Mouse (Mus musculus) adrenal gland, adult 2 months (tissue): ENCODE results near the gene Bcan. TPM values are rescaled to one million over a fixed set of nuclear protein-coding genes. Genes with fewer than 3 reads are reported as not detected.

Source experiments
- DNase-seq: peaks from one replicate; pipeline ENCODE4 v3.0.0; 2021
- long read RNA-seq: library from polyadenylated mRNA; stranded (forward); transcript quantifications from one replicate; pipeline ENCODE4 v2.0.0, GENCODE M21; 2021
- polyA plus RNA-seq: library from polyadenylated mRNA; depleted of rRNA; stranded (reverse); fragments of >200 nt; gene quantifications from 2 replicates; pipeline ENCODE4 v1.2.3, GENCODE M21; 2012; rRNA removed
- total RNA-seq, 2 experiments: library from RNA; stranded (reverse); gene quantifications; 2 replicates each; pipeline ENCODE4 v1.2.3; 2021

Bcan gene
- total RNA-seq (10 to 100 TPM; 52.6 to 54.9 TPM), polyA plus RNA-seq (127 and 132 TPM in 2 replicates)
- long read RNA-seq, transcript Bcan-201 (14 exons, 3,141 nt), result major isoform, 22 of 51 reads
- long read RNA-seq, partial matches to known transcripts, result 19 of 51 reads
- long read RNA-seq, other reads (novel, unspliced or antisense), result 10 of 51 reads

DNA sequence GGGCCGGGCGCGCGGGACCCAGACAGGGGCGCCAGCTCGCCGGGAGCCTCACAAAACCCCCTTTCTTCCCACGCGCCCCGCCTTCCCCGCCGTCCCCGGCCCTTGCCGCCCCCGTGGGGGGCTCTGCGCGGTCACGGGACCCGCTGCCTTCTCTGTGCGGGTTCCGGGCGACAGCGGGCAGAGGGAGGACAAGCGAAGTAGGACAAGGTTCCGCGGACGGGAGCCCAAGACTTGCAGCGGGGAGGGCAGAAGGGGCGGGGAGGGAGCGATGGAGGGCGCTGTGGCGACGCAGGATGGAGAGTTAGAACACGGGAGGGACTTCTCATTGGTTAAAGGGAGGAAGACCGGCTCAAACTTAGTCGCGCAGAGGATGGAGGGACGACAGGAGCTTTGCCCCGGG lies at the start of gene Bcan:
Gene Bcan (minus strand): TSS at position 50 of the 400 bp plus-strand sequence.
- peak; percentile 79 for DNase-seq

DNA sequence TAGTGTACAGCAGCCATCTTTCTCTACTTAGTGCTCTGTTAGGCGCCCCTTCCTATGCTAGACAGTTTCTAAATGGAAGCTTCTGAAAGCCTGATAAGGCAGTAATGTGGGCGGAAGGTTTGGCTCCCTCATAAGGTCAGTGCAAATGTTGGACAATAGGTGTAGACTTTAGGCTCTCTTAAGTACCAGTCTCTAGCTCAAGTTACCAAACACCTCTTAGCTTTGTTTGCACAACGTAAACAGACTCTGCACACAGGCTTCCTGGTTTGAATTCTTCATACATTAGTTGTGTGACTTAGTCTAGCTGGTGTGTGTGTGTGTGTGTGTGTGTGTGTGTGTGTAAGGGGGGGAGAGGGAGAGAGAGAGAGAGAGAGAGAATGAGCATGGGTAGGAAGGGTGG lies 49.5 kb upstream of the Bcan start:
- no peak for DNase-seq

DNA sequence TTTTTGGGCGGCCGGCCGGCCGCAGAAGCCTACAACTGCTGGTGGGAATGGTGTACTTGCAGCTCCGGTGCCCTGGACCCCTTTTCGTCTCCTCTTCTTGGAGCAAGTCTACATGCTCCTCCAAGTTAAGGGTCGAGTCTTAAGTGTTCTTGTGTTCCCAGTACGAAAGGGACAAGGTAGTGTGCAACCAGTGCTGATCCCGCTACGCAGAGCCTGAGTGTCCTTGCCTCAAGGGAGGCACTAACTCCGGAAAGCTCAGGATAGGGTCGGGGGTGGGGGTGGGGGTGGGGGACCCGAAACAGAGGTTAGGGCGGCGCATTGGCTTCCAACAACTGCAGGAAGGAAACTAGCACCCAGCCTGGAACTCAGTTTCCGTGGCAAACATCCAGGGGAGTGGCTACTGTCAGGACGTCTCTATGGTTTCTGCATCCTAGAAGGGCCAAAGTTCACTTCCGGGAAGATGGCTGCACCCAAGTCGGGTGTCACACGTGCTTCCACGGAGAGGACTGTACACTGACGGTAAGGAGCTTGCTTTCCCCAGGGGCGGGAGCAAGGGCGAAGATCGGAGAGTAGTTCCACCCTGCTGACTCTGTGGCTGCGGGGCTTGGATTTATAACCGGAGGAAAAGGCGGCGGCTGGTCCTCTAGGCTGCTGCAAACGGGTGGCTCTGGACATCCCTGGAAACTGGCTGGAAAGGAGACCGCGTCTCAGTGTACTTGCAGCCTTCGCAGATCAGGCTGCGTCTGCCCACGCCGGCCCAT lies 42.8 kb upstream of the Bcan start, which contains the start of gene Gpatch4:
Gene Gpatch4 (plus strand): TSS at position 448 of the 761 bp plus-strand sequence.
- peak; percentile 91 for DNase-seq

DNA sequence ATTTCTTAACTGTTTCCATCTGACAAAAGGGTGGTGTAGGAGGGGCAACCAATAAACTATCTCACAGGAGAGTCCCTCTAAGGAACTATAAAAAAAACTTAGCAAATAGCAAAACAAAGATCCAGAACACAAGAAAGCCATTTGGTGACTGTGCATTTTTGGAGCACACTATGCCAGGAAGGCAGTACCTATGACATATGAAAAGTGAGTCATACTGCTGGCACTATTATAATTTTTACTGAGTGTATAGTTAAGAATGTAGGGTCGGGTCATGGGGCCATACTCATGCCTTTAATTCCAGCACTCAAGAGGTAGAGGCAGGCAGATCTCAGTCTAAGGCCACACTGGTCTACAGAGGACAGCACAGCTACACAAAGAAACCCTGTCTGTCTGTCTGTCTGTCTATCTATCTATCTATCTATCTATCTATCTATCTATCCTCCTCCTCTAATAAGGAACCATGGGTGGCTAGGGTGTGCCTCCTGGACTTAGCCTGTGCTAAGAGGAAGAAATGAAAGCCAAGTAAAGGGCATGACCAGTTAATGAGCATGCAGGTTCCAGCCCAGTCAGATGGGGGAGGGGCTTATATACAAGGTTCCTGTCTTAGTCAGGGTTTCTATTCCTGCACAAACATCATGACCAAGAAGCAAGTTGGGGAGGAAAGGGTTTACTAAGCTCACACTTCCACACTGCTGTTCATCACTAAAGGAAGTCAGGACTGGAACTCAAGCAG lies 35.7 kb upstream of the Bcan start:
- DNase-seq, result no peak

DNA sequence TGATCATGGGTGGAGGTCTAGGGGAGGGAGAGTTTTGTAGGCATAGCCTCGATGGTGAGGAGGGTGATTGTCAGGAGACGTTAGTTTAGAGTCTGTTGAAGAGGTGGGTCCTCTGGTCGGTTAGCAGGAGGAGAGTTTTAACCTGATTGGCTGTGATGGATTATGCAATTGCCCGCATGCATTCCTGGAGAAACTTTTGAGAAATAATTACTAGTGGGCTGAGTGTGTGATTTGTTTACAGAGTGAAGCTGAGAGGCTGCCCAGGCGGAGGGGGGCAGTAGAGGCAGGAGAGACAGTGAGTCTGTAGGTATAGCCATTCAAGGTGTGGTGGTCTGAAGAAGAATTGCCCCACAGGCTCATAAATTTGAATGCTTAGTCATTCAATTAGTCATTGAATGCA lies 33.5 kb upstream of the Bcan start:
- no peak for DNase-seq

DNA sequence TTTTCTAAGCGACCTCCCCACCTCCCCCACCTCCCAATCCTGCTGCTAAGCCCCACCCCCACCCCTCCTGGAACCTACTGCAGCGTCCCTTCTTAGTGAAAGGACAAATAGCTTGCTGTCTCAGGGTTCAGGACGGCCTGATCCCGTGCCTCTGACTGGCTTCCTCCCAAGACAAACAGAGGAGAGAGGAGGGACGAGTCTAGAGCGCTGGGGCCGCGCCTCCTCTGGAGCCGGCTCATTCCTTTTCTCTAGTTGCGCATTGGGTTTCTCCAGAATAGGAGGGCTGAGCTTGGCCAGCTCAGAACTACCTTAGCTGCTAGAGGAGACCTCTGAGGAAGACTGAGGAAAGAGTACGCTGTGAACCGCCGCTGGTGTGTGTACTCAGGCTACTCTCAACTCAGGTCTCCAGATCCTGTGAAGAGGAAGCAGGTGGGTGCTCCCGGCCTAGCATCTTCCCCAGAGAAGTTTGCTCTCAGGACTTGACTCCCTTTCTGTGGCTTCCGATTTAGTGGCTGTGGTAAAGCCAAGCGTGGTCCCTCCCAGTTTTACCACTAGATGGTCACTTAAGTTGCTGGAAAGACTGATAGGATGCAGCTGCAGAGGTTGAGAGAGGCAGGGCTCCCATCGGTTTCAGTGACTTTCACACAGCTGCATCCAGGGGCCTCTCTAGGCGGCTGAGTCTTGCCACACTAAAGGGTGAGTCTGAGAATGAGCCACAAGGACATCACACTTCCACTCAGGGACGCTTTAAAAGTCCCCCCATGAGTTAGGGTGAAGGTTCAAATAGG lies 30.8 kb upstream of the Bcan start:
- peak; percentile 67 for DNase-seq

DNA sequence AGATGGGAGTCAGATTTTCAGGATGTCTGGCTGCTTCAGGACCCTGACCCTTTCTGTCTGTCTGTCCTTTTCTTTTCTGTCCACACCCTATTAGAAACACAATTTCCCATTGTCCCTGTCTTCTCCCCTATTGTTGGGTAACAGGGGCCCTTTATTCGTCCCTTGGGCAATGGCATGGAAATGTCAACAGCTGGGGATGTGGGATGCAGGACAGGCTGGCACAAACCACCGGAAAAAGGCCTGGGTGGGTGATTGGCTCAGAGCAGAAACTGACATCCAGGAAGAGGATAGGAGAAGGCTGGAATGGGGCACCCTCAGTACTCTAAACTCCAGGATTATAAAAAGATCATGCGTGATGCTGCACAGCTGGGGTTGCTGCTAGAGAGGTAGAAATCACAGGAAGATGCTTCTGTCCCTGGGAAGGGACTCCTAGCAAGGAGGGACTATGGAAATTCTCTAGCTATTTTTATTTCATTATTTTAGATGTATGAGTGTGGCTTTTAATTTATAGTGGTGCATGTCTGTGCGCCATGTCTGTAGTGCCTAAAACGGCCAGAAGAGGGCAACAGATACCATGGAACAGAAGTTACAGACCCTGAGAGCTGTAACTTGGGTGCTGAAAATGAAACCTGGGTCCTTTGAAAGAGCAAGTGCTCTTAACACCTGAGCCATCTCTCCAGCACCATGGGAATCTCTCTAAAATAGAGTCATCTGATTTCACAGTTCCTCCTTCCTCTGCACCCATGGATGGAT lies 27.6 kb upstream of the Bcan start, which contains the start of gene Hapln2:
Gene Hapln2 (minus strand): TSS at position 150 of the 753 bp plus-strand sequence.
- DNase-seq, result no peak

DNA sequence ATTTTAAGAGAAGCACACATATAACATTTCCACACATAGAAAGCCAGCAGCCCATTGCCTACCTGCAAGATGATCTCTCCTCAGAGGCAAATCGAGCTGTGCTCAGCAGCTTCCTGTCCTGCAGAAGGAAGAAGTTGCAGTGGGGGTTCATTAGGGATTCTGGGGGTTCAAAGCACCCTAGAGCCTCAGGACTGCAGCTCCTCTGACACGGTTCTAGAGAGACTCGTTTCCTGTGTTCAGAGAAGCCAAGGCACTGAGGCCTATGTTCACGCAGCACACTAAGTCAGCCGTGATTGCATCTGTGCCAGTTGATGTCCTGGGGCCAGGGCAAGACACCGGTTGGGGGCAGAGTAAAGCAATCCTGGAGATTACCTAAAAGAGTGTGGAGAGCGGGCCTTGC lies 26.8 kb upstream of the Bcan start:
- DNase-seq, result no peak

DNA sequence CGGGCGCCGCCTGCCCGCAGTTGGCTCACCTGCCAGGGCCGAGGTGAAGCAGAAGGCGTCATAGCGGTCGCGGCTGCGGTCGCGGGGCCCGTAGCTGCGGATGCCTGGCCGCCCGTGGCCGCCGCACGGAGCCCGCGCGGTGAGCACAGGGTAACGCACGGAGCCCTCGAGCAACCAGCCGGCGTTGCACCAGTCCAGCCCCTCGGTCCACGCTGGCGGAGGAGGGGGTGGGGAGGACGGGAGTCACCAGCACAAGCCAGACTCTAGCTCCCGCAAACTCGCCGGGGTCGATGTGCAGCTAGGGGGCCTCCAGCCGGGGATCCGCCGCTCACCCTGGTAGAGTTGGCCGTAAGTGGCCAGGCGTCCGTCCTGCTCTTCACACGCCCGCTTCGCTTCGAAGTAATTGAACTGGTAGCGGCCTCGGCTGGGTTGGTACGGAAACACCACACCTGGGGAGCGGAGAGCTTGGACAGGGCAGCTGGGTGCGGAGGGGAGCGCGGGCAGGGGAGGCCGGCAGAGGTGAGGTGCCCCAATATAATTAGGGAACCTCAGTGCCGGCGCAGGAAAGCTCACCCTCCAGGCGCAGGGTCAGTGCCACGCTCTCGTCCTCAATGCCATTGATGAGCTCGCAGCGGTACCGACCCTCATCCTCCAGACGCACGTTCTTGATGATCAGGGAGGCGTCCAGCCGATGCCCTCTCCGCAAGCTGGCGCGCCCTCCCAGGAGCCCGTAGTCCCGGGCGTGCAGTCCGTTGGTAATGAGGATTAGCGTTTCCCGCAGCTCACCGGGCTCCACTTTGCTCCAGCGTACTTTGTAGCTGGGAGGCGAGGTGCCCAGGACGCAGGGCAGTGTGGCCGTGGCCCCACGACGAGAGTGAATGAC lies 23.4 kb upstream of the Bcan start:
- DNase-seq, result no peak

DNA sequence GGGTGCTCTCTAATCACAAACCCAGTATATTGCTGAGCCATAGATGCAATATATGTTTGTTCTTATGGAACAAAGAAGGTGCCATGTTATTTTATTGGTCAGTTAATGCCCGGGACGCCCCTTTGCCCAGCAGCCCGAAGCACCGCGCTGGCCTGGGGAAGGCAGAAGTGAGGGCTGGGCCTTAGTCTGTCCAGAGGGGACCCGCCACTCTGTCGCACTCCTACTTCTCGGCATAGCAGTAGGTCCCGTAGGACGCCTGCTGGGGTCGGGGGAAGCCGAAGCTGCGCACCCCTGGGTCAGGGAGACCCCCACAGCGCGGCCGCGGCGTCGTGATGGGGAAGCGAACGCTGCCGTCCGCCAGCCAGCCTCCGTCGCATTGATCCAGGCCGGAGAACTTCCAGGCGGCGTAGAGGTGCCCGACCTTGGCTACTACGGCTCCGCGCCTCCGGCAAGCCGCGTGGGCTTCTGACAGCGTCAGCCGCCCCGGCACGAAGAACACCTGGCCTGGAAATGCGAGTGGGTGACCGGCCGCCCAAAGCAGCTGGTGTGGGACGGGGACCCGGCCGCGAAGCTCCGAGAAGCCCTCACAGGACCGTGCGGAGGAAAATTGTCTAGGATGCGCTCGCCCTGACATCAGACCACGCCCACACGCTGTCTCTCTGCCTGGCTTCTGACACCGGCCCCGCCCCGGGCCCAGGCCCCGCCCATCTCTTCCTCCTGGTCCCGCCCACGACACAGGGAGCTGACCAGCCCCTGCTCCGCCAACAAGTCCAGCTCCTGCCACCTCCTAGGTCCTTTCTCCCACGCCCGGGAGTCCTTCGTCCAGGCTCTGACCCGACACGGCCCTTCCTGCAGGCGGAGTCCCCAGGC lies 22.5 kb upstream of the Bcan start:
- peak; percentile 98 for DNase-seq

DNA sequence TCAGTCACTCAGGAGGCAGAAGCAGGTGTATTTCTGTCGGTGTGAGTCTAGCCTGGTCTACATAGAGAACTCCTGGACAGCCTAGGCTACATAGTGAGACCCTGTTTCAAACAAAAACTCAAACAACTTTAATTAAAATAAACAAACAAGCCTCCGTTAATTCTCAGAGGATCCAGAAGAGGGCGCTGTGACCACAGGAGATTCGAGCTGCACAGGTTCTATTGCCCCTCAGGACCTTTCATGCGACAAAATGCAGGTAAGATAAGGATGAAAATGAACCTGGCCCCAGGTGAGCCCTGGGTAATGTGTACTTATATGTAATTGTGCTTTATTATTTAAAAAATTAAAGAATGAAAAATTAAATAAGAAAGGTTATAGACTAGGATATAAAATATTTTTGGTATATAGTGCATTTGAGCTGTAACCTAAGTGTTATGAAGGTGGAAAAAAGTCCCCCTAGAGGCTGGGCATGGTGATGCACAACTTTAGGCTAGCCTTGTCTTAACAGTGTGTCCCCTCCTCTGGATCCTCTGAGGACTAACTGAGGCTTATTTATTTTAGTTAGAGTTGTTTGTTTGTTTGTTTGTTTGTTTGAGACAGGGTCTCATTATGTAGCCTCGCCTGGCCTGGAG lies 10.7 kb upstream of the Bcan start:
- no peak for DNase-seq

DNA sequence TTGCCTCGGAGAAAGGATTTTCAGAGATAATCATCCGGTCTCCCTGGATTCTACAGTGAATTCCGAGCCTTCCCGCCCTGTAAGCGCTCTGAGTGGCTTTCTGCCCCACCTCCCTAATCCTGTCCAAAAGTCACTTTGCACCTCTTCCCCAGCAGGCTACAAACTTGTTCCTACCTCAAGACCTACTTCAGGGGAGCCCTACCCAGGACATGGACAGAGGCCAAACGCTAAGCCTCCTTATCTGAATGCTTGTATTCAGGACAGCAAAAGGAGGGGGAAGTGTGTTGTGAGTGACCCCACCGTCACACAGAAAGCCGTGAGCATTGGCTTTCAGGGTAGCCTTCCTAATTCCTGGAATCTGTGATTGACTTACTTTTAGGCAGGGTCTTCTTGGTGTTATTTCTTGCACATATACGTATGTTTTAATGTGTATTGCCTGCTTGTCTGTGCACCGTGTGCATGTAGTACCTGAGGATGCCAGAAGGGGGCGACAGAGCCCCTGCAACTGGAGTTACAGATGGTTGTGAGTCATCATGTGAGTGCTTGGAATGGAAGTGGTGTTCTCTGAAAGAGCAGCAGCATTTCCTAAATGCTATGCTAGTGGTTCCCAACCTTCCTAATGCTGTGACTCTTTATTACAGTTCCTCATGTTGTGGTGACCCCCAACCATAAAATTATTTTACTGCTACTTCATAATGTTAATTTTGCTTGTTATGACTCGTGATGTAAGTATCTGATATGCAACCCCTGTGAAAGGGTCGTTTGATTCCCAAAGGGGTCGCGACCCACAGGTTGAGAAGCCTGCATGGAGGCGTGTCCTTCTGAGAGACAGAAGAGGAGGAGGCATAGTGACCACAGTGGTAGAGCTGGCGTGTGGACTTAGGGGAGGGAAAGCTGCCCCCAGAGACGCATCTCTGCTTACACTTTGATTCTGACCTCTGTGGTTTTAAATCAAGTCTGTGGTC lies 6.1 kb upstream of the Bcan start:
- no peak for DNase-seq

DNA sequence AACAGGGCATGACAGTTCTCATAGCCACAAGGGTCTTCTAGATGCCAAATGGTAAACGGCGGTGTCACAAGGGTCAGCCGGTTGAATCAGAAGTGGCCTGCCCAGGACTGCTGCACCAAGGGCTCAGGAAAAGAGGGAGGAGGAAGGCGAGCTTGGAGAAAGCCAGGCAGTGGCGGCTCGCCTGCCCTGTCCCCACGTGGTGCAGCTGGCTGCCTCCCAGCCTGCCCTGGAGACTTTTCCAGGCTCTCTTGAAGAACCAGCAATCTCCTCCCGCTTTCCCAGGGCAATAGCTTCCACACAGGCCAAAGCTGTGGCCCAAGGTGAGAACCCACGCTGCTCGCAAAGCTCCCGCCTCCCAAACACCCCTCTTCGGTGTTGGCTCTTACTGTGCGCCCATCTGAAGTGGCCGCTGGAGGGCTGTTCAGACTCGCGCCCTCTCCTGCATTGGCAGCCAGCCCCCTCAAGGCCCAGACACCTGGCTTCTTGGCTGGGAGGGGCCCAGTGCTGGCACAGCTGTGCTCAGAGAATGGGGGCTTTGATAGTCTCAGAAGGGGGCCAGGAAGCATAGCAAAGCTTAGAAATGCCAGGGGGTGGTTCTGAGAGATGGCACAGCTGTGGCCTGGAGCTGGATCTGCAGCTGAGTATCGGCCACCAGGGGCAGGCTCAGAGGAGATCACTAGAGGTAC lies 2.4 kb upstream of the Bcan start:
- peak; percentile 69 for DNase-seq

DNA sequence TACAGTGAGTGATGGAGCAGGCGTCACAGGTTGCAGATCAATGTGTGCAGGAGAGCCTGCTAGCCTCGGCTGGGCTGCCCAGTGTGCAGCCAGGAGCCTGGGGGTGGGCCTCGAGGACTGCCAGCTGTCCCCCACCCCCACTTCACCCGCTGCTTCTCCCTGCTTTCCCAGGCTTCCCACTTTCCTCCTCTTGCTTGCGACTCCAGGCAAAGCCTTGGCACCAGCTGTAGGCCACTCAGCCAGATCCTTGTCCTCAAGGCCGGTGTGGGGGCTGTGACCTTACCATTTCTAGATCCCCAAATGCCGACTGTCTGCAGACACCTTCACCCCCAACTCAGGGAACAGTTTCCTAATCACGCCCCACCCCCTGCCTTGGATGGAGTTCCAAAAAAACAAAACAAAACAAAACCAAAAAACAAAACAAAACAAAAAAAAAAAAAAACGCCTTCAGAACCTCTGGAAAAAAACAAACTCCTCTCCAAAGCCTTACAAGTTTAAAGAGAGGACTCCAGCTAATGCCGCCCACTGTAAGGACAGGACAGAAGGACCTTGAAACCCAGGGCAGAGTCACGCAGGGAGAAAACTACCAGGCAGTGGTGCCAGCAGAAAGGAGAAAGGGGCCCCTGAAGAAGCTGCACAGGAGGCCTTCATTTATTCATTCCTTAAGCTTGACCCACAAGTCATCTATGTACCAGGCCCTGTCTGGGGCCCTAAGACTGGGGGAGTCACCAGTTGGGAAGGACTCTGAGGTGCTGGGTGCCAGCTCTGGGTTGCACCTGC lies 976 bp upstream of the Bcan start:
- peak; percentile 85 for DNase-seq

DNA sequence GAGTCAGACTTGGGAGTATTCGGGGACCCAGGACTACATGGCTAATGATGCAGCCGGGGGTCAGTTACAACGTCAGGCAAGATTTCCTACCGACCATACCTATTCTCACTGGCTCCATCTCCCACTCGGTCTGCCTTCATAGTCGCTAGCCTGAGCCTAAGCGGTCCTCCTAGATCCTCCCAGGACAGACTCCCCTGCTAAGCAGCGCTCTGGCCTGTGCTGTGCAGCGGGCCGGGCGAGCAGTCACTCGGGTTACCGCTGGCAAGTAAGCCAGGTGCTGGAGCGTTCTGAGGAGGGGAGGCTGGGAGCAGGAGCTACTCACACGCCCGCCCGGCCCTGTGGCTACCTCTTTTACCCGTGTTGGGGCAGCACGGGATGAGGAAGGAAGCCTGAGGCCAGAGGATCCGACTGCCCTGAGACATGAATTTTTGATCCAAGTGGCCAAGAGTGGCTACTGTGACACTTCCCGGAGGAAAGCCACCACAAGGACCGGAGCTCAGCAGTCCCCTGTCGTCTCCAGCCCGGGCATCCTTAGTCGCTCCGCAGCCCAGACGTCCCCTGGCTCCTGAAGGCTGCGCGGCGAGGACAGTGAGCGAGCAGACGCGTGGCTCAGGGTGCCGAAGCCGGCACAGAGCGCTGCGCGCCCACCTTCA lies 661 bp downstream of the Bcan start:
- DNase-seq, result peak; percentile 44

DNA sequence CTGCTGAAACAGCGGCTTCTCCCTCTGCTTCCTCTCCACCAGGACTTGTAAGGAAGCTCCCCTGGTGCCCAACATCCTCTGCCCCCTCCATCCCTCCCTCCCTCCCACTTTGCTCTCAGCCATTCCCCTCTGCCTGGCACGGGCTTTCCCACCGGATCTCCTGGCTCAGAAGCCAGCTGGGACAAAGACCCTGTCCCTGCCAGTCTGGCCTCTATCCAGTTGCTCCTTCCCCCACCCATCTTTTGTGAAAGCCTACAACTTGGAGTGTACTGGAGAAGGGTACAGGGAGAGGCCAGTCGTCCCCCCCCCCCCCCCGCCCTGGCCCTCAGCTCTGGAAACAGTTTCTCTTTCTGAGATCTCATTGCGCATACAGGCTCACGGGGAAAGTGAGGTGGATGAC lies 1.3 kb downstream of the Bcan start:
- DNase-seq, result no peak
